Mouse (Mus musculus) granulocyte monocyte progenitor cell, adult 5-6 weeks (primary cell): ENCODE measurements around the gene Nf1. TPM values are rescaled to one million over a fixed set of nuclear protein-coding genes. Genes with fewer than 3 reads are reported as not detected.
A peak's percentile ranks its signal among the peaks of the same experiment; 100 is the strongest.

ENCODE experiments used
- ATAC-seq: replicated peaks from 2 replicates; pipeline ENCODE4 v1.8.0; 2016; ENCODE audit warnings: mild to moderate bottlenecking, moderate TSS enrichment, inconsistent platforms; ENCODE audit not compliant: poor library complexity, severe bottlenecking
- total RNA-seq, 2 experiments: library from RNA; stranded (forward) in 1 of 2; stranded (reverse) in 1 of 2; fragments of 200-712, 200-1000 nt in 1 of 2; fragments of >200 nt in 1 of 2; fragmentation: Nextera tagmentation in 1 of 2; gene quantifications; 2 replicates each; pipeline ENCODE4 v1.2.3; 2014 to 2017

Nf1 gene
- total RNA-seq, 2 experiments from 2014 or later: 11.0 to 28.3 TPM

- peak; percentile 60 for ATAC-seq
Measured at GRCm38 (mm10) chr11:79570319-79570718, 230.8 kb downstream of the Nf1 start.

- peak; percentile 57 for ATAC-seq
Measured at GRCm38 (mm10) chr11:79573836-79574235, 234.3 kb downstream of the Nf1 start.

- ATAC-seq: no peak
Measured at GRCm38 (mm10) chr11:79575383-79576073, 236.0 kb downstream of the Nf1 start.

GRCm38 (mm10) chr11:79577741-79578140, 238.2 kb downstream of the Nf1 start:
- peak; percentile 86 for ATAC-seq

- ATAC-seq: no peak
Measured at GRCm38 (mm10) chr11:79580660-79581059, 241.2 kb downstream of the Nf1 start.

- ATAC-seq: no peak
Measured at GRCm38 (mm10) chr11:79581257-79581656, 241.8 kb downstream of the Nf1 start.

- ATAC-seq: peak; percentile 58
Measured at GRCm38 (mm10) chr11:79584191-79584590, 244.7 kb downstream of the Nf1 start.

GRCm38 (mm10) chr11:79589317-79590075, 250.0 kb downstream of the Nf1 start:
- peak; percentile 26; the same call in 1 of the 2 replicates for ATAC-seq

GRCm38 (mm10) chr11:79590664-79591590, 251.4 kb downstream of the Nf1 start, which contains the start of gene Rab11fip4:
Gene Rab11fip4 (plus strand): TSS chr11:79591212.
- peak; percentile 21 for ATAC-seq

GRCm38 (mm10) chr11:79591591-79591975, 252.1 kb downstream of the Nf1 start:
- no peak for ATAC-seq

- 0 out of 2 replicates have a peak, but pooled peaks have one; percentile 33 for ATAC-seq
Measured at GRCm38 (mm10) chr11:79593495-79593894, 254.0 kb downstream of the Nf1 start.

GRCm38 (mm10) chr11:79610454-79610853, 271.0 kb downstream of the Nf1 start:
- ATAC-seq: no peak

- ATAC-seq: peak; percentile 82
Measured at GRCm38 (mm10) chr11:79611011-79611666, 271.6 kb downstream of the Nf1 start.

GRCm38 (mm10) chr11:79612046-79612600, 272.6 kb downstream of the Nf1 start:
- no peak for ATAC-seq

- ATAC-seq: no peak
Measured at GRCm38 (mm10) chr11:79613084-79613483, 273.6 kb downstream of the Nf1 start.

GRCm38 (mm10) chr11:79613711-79614110, 274.2 kb downstream of the Nf1 start:
- no peak for ATAC-seq

GRCm38 (mm10) chr11:79614880-79615279, 275.4 kb downstream of the Nf1 start:
- ATAC-seq: no peak

GRCm38 (mm10) chr11:79615871-79616270, 276.4 kb downstream of the Nf1 start:
- no peak for ATAC-seq

GRCm38 (mm10) chr11:79617991-79618390, 278.5 kb downstream of the Nf1 start:
- ATAC-seq: no peak

- ATAC-seq: peak; percentile 90
Measured at GRCm38 (mm10) chr11:79623029-79623428, 283.5 kb downstream of the Nf1 start.
